Mouse (Mus musculus) myocyte (in vitro differentiated cells): ENCODE data around the gene Vamp5.

Source experiments
- CEBPB ChIP-seq: IDR thresholded peaks from 2 replicates; pipeline ENCODE4 v1.6.1; 2011; ENCODE audit warnings: mild to moderate bottlenecking, moderate library complexity; ENCODE audit not compliant: poor library complexity, insufficient read depth, severe bottlenecking
- E2F4 ChIP-seq: IDR thresholded peaks from one replicate; pipeline ENCODE4 v1.6.1; 2011; ENCODE audit warnings: mild to moderate bottlenecking, control low read depth, moderate library complexity; ENCODE audit not compliant: insufficient read depth
- MAX ChIP-seq: IDR thresholded peaks from one replicate; pipeline ENCODE4 v1.6.1; 2011; ENCODE audit warnings: low read depth, mild to moderate bottlenecking, control low read depth
- MYOD1 ChIP-seq, 3 experiments: IDR thresholded peaks; one replicate each; pipeline ENCODE4 v1.6.1; 2011; ENCODE audit warnings: control low read depth in 2 of 3, low read depth in 2 of 3, mild to moderate bottlenecking in 2 of 3, moderate library complexity in 1 of 3; ENCODE audit not compliant: insufficient read length in 2 of 3, control insufficient read depth in 1 of 3
- MYOG ChIP-seq, 3 experiments: IDR thresholded peaks; one replicate each; pipeline ENCODE4 v1.6.1; 2011; ENCODE audit warnings: control low read depth in 2 of 3, low read depth in 2 of 3, mild to moderate bottlenecking in 2 of 3; ENCODE audit not compliant: insufficient read length in 2 of 3, control insufficient read depth in 1 of 3, insufficient read depth in 1 of 3
- POLR2A ChIP-seq: IDR thresholded peaks from one replicate; pipeline ENCODE4 v1.6.1; 2011; ENCODE audit warnings: low read depth, mild to moderate bottlenecking, control low read depth, moderate library complexity; ENCODE audit not compliant: insufficient read length
- POLR2AphosphoS2 ChIP-seq: IDR thresholded peaks from one replicate; pipeline ENCODE4 v1.6.1; 2011; ENCODE audit warnings: low read depth, control low read depth; ENCODE audit not compliant: insufficient read length
- TCF12 ChIP-seq: IDR thresholded peaks from one replicate; pipeline ENCODE4 v1.6.1; 2011; ENCODE audit warnings: mild to moderate bottlenecking, control low read depth; ENCODE audit not compliant: poor library complexity, insufficient read depth, severe bottlenecking
- TCF3 ChIP-seq: IDR thresholded peaks from one replicate; pipeline ENCODE4 v1.6.1; 2011; ENCODE audit warnings: low read depth, control low read depth; ENCODE audit not compliant: insufficient read length

DNA sequence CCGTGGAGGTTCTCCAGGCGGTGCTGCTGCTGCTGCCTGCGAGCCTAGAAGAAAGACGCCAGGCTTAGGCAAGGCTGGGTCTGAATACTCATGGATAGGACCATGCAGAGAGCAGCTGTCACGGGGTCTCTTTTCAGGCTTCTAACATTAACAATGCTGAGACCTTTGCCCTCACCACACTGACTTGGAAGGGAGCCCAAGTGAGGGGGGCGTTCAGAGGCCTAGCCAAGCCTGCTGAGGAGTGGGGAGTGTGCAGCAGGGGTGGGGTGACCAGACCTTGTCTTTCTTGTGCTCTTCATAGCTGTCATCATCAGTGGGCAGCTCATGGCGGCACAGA, 19.7 kb downstream of the Vamp5 start:
- TF ChIP-seq POLR2A (peak; percentile 5), MYOG (IDR thresholded peaks at IDR 0.05; ENCODE audit: control insufficient read depth in 1 of 3, insufficient read depth in 1 of 3, insufficient read length in 2 of 3, low read depth in 2 of 3) (no peak), CEBPB (no peak), MYOD1 (IDR thresholded peaks at IDR 0.05; ENCODE audit: control insufficient read depth in 1 of 3, insufficient read length in 2 of 3, low read depth in 2 of 3) (no peak), TCF3 (no peak), TCF12 (no peak), MAX (no peak), POLR2AphosphoS2 (no peak), E2F4 (no peak)
